Mouse (Mus musculus): Measurements from ENCODE around the gene Akap8l. TPM values are rescaled to one million over a fixed set of nuclear protein-coding genes. Genes with fewer than 3 reads are reported as not detected.

Gene Akap8l
- polyA plus RNA-seq, 1 experiment from 2014 or later: 115 TPM

DNA sequence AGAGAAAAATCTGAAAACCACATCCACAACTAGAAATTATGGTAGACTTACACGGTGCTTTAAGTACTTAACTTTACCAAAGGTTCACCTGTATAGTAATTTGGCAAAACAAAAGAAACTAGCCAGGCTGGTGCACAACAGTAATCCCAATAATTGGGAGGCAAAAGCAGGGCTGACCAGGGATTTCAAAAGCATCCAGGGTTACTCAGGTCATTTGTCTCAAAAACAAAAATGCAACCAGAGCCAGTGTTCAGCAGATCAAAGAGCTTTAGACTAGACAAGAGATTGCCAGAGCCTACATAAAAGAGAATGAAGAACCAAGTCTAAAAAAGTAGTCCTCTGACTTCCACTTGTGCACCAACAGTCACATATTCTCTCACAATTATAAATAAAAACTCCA, 73.2 kb downstream of the Akap8l start:
- H3K4me3 ChIP-seq (replicated peaks; ENCODE audit: low read depth, low read length): no peak overlapping the region
- 86% methylated on average over 1 of the region's 1 CpGs for WGBS
- H3K27ac ChIP-seq (replicated peaks; ENCODE audit: low read depth, low read length): no peak overlapping the region
- DNase-seq (no peak), ATAC-seq (ENCODE audit: low FRiP score, low TSS enrichment) (no peak)
- H3K4me2 ChIP-seq (ENCODE audit: low read length): no peak overlapping the region
- no peak overlapping the region for H3K9ac ChIP-seq (replicated peaks; ENCODE audit: low read length)
- H3K4me1 ChIP-seq (ENCODE audit: control insufficient read depth, insufficient read depth, low read length): peaks cover 12% of the 10 kb centered on the region
- H3K36me3 ChIP-seq (ENCODE audit: control insufficient read depth, insufficient read depth, low read length): no peaks in the 10 kb centered on the region
- no peaks in the 10 kb centered on the region for H3K27me3 ChIP-seq (ENCODE audit: control insufficient read depth, insufficient read depth, low read length)
- no peaks in the 10 kb centered on the region for H3K9me3 ChIP-seq (ENCODE audit: control insufficient read depth, low read length)

GRCm38 (mm10) chr17:32275568-32275967, 74.8 kb downstream of the Akap8l start:
- Histone ChIP-seq H3K36me3 (ENCODE audit: control insufficient read depth, insufficient read depth, low read length) (no peaks in the 10 kb centered on the region), H3K4me2 (ENCODE audit: low read length) (no peak overlapping the region)
- ATAC-seq (ENCODE audit: low FRiP score, low TSS enrichment): no peak

More at GRCm38 (mm10) chr17:32275568-32275967, 74.8 kb downstream of the Akap8l start:
- DNase-seq: no peak
- 93% methylated on average over 3 of the region's 3 CpGs for WGBS
- Histone ChIP-seq H3K27me3 (ENCODE audit: control insufficient read depth, insufficient read depth, low read length) (no peaks in the 10 kb centered on the region), H3K4me1 (ENCODE audit: control insufficient read depth, insufficient read depth, low read length) (no peaks in the 10 kb centered on the region), H3K27ac (replicated peaks; ENCODE audit: low read depth, low read length) (no peak overlapping the region), H3K4me3 (replicated peaks; ENCODE audit: low read depth, low read length) (no peak overlapping the region), H3K9me3 (ENCODE audit: control insufficient read depth, low read length) (no peaks in the 10 kb centered on the region), H3K9ac (replicated peaks; ENCODE audit: low read length) (no peak overlapping the region)

Small RNA genes lying within 50 kb of the gene (microRNA-seq; reads per million reads assigned to microRNA genes)
- gene Gm22201: not detected

Other genes starting within 250 kb of the Akap8l start
- gene Notch3, start 183.8 kb downstream of the Akap8l start, polyA plus RNA-seq (2014; fragmentation: Nextera tagmentation; extraction: Ambion mirVana): 10.5 and 11.2 TPM in 2 replicates
- 0.34 TPM in 1 of 2 replicates, not detected in the other for gene Ephx3, start 161.1 kb downstream of the Akap8l start, polyA plus RNA-seq (2014; fragmentation: Nextera tagmentation; extraction: Ambion mirVana)
- 72.5 and 101 TPM in 2 replicates for gene Brd4, start 65.9 kb downstream of the Akap8l start, polyA plus RNA-seq (2014; fragmentation: Nextera tagmentation; extraction: Ambion mirVana)
- gene Akap8, start 29.4 kb downstream of the Akap8l start, polyA plus RNA-seq (2014; fragmentation: Nextera tagmentation; extraction: Ambion mirVana): 51.6 and 56.0 TPM in 2 replicates
- gene Wiz, start 38.8 kb upstream of the Akap8l start, polyA plus RNA-seq (2014; fragmentation: Nextera tagmentation; extraction: Ambion mirVana): 40.8 and 59.2 TPM in 2 replicates
- gene Rasal3, start 53.0 kb upstream of the Akap8l start, polyA plus RNA-seq (2014; fragmentation: Nextera tagmentation; extraction: Ambion mirVana): 0.39 and 0.50 TPM in 2 replicates
- gene Pglyrp2, start 73.6 kb upstream of the Akap8l start, polyA plus RNA-seq (2014; fragmentation: Nextera tagmentation; extraction: Ambion mirVana): not detected in 2 replicates
- gene Cyp4f39, start 102.1 kb upstream of the Akap8l start, polyA plus RNA-seq (2014; fragmentation: Nextera tagmentation; extraction: Ambion mirVana): 0.67 and 0.82 TPM in 2 replicates
- gene Cyp4f17, start 155.4 kb upstream of the Akap8l start, polyA plus RNA-seq (2014; fragmentation: Nextera tagmentation; extraction: Ambion mirVana): 10.4 and 10.8 TPM in 2 replicates
- gene Cyp4f16, start 186.0 kb upstream of the Akap8l start, polyA plus RNA-seq (2014; fragmentation: Nextera tagmentation; extraction: Ambion mirVana): 12.7 and 14.4 TPM in 2 replicates